Comparison of ENCODE assay signal across 9 mouse cellular contexts in the genomic region with DNA sequence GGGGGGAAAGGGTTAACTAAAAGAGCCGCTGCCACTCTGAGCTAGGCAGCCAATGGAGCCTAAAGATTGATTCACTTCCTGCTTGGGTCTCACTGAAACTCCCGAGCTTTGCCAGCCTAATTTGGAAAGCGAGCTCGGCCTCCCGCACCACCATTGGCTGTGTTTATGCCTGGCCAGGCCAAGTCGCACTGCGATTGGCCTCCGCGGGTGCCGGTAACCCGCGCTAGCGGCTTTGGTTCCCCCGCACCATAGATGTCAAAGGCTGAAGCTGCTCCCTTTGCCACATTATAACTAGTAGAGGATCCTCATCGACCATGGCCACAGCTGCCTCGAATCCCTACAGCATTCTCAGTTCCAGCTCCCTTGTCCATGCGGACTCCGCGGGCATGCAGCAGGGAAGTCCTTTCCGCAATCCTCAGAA. TPM values are rescaled to one million over a fixed set of nuclear protein-coding genes. Genes with fewer than 3 reads are reported as not detected.
DNase-seq lines count a peak whose midpoint lies in the region; ATAC-seq and TF ChIP-seq lines count a peak whose summit lies in the region.
"Had no signal": no experiment of that assay in that cellular context is flagged by ENCODE, and none has a peak within 500 bp of the region (broad histone marks: within the 10 kb centered on the region; RNA-seq: fewer than 3 reads in every experiment).

TSS of gene Pou3f4 (plus strand) at position 130 of the 421 bp plus-strand sequence.

- H3K4me3 ChIP-seq in cerebellum, adult 2 months (replicated peaks; ENCODE audit: insufficient read depth, low read depth, low read length) = peak within 1 kb of the TSS; percentile 65
- peak within 1 kb of the TSS; percentile 48 for H3K4me3 ChIP-seq in forebrain, embryonic 16.5 days (replicated peaks; ENCODE audit: low read length)
- H3K4me3 ChIP-seq in intestine, embryonic 16.5 days (ENCODE audit: low read length) = peak within 1 kb of the TSS; percentile 43
- peak within 1 kb of the TSS; percentile 47 for H3K4me3 ChIP-seq in neural tube, embryonic 11.5 days (ENCODE audit: low read depth, low read length)
- H3K4me3 ChIP-seq: erythroblast, embryonic 14.5 days had no signal

- 7% methylated on average over 20 of the region's 20 CpGs for WGBS in cerebellum, adult 2 months
- WGBS in forebrain, embryonic 16.5 days = 20% methylated on average over 20 of the region's 20 CpGs
- 11% methylated on average over 20 of the region's 20 CpGs for whole genome bisulfite sequencing in intestine, embryonic 16.5 days
- 21% methylated on average over 20 of the region's 20 CpGs for WGBS in neural tube, embryonic 11.5 days

- H3K27ac ChIP-seq in cerebellum, adult 2 months (ENCODE audit: insufficient read depth, low read length) = no peak within 1 kb of the TSS
- H3K27ac ChIP-seq in forebrain, embryonic 16.5 days (ENCODE audit: low read length) = peak within 1 kb of the TSS; percentile 69
- H3K27ac ChIP-seq in intestine, embryonic 16.5 days (ENCODE audit: low read length) = no peak within 1 kb of the TSS
- peak within 1 kb of the TSS; percentile 85 for H3K27ac ChIP-seq in neural tube, embryonic 11.5 days (ENCODE audit: low read depth, low read length)

- H3K4me1 ChIP-seq in cerebellum, adult 2 months (ENCODE audit: control insufficient read depth, insufficient read depth, low read length) = 0 out of 2 replicates have a peak, but pooled peaks cover 2% of the 10 kb centered on the region
- H3K4me1 ChIP-seq in forebrain, embryonic 16.5 days (replicated peaks; ENCODE audit: control insufficient read depth, insufficient read depth, low read length) = 0 out of 2 replicates have a peak, but pooled peaks cover 7% of the 10 kb centered on the region
- 0 out of 2 replicates have a peak, but pooled peaks cover 2% of the 10 kb centered on the region for H3K4me1 ChIP-seq in intestine, embryonic 16.5 days (ENCODE audit: control insufficient read depth, insufficient read depth, low read length)
- no peaks in the 10 kb centered on the region for H3K4me1 ChIP-seq in neural tube, embryonic 11.5 days (ENCODE audit: control insufficient read depth, insufficient read depth, low read length)

- intact Hi-C loops in left cerebral cortex, postnatal 4 days (cut with DNase I) = loop anchor here (10.0 kb wide), 1 partner anchor 99 kb away; no protein-coding TSS in a partner anchor

- no peaks in the 10 kb centered on the region for H3K36me3 ChIP-seq in forebrain, embryonic 16.5 days (ENCODE audit: control insufficient read depth, insufficient read depth)
- no peaks in the 10 kb centered on the region for H3K36me3 ChIP-seq in intestine, embryonic 16.5 days (ENCODE audit: control insufficient read depth, insufficient read depth, low read length)
- no peaks in the 10 kb centered on the region for H3K36me3 ChIP-seq in neural tube, embryonic 11.5 days (ENCODE audit: control insufficient read depth, insufficient read depth, low read length)

- H3K9me3 ChIP-seq in forebrain, embryonic 16.5 days (ENCODE audit: control insufficient read depth, low read length) = no peaks in the 10 kb centered on the region
- no peaks in the 10 kb centered on the region for H3K9me3 ChIP-seq in intestine, embryonic 16.5 days (ENCODE audit: control insufficient read depth, low read length)
- no peaks in the 10 kb centered on the region for H3K9me3 ChIP-seq in neural tube, embryonic 11.5 days (ENCODE audit: control insufficient read depth, low read length)

- no peak for TF ChIP-seq POLR2A in cerebellum, adult 2 months (IDR thresholded peaks at IDR 0.05; ENCODE audit: borderline replicate concordance, insufficient read depth, low read length)

- TF ChIP-seq CTCF in cerebellum, adult 2 months (IDR thresholded peaks at IDR 0.05; ENCODE audit: borderline replicate concordance, insufficient read depth, low read depth, low read length) = no peak

- H3K9ac ChIP-seq in forebrain, embryonic 16.5 days (replicated peaks; ENCODE audit: low read depth, low read length) = peak within 1 kb of the TSS; percentile 56
- no peak within 1 kb of the TSS for H3K9ac ChIP-seq in intestine, embryonic 16.5 days (ENCODE audit: low read depth, low read length)
- peak within 1 kb of the TSS; percentile 50 for H3K9ac ChIP-seq in neural tube, embryonic 11.5 days (ENCODE audit: low read length)

- H3K4me2 ChIP-seq in forebrain, embryonic 16.5 days (ENCODE audit: low read length) = peak within 1 kb of the TSS; percentile 57
- H3K4me2 ChIP-seq in intestine, embryonic 16.5 days (ENCODE audit: low read depth, low read length) = peak within 1 kb of the TSS; percentile 71
- H3K4me2 ChIP-seq in neural tube, embryonic 11.5 days (ENCODE audit: low read depth) = peak within 1 kb of the TSS; percentile 38

- peak; percentile 3 for DNase-seq in adrenal gland, adult 2 months
- no peak for DNase-seq in adrenal gland, adult 18-20 months (ENCODE audit: low spot score in 2 of 2)
- peak; percentile 53 to 76 for DNase-seq in cerebellum, adult 2 months
- DNase-seq in left cerebral cortex, postnatal 4 days = peak; percentile 85
- DNase-seq in neural tube, embryonic 11.5 days (ENCODE audit: low spot score) = peak; percentile 83

- H3K27me3 ChIP-seq in cerebellum, adult 2 months (ENCODE audit: control insufficient read depth, insufficient read depth, low read length) = no peaks in the 10 kb centered on the region
- no peaks in the 10 kb centered on the region for H3K27me3 ChIP-seq in forebrain, embryonic 16.5 days (replicated peaks; ENCODE audit: control insufficient read depth, insufficient read depth, low read length)
- peaks cover 16% of the 10 kb centered on the region for H3K27me3 ChIP-seq in intestine, embryonic 16.5 days (replicated peaks; ENCODE audit: control insufficient read depth, insufficient read depth, low read length)
- H3K27me3 ChIP-seq in neural tube, embryonic 11.5 days (ENCODE audit: control insufficient read depth, insufficient read depth, low read length) = no peaks in the 10 kb centered on the region

- peak; percentile 93 for ATAC-seq in forebrain, embryonic 16.5 days
- peak; percentile 96 for ATAC-seq in intestine, embryonic 16.5 days
- peak; percentile 83 for ATAC-seq in neural tube, embryonic 11.5 days (ENCODE audit: insufficient read depth, low FRiP score, low TSS enrichment)
- no peak for ATAC-seq in inflammation-experienced regulatory T-cells, adult 6 months

RNA-seq across cellular contexts. Expression of gene Pou3f4, which starts in this region (rescaled TPM):
- not detected for total RNA-seq in adrenal gland, adult 2 months (2021)
- 0.06 TPM in 1 of 2 replicates, not detected in the other for polyA plus RNA-seq in adrenal gland, adult 2 months (2012; rRNA removed)
- total RNA-seq in adrenal gland, adult 18-20 months (2021) = not detected
- 4.1 and 4.2 TPM in 2 replicates for polyA plus RNA-seq in cerebellum, adult 2 months (2012; rRNA removed)
- 9.7 and 10.4 TPM in 2 replicates for polyA plus RNA-seq in forebrain, embryonic 16.5 days (2015; fragmentation: Nextera tagmentation; extraction: Ambion mirVana)
- polyA plus RNA-seq in intestine, embryonic 16.5 days (2015; fragmentation: Nextera tagmentation; extraction: Ambion mirVana) = 0.17 and 0.21 TPM in 2 replicates
- total RNA-seq in left cerebral cortex, postnatal 4 days (2021) = 1 to 10 TPM; 5.7 to 9.2 TPM
- polyA plus RNA-seq in neural tube, embryonic 11.5 days (2014; fragmentation: Nextera tagmentation; extraction: Ambion mirVana) = 7.9 and 9.6 TPM in 2 replicates
- polyA plus RNA-seq in inflammation-experienced regulatory T-cells, adult 6 months (2017; shearing (Covaris generic)) = not detected
- polyA plus RNA-seq: erythroblast, embryonic 14.5 days had no signal

Comparison
In these comparisons a context has a peak if more than half of its experiments do, and no peak if none do; other contexts are left out.
1. RNA of gene Pou3f4 (total RNA-seq): 5.7 to 9.2 TPM in left cerebral cortex, postnatal 4 days; not detected in adrenal gland, adult 2 months and not detected in adrenal gland, adult 18-20 months; every median in the first group is over 4 times any median in the second.
2. Peak in DNase-seq in adrenal gland, adult 2 months; RNA of the gene not detected or under 1 TPM.
3. Peak in ATAC-seq, H3K4me3 ChIP-seq and H3K4me2 ChIP-seq in intestine, embryonic 16.5 days; RNA of the gene not detected or under 1 TPM.
4. DNase-seq: peak in cerebellum, adult 2 months (2 of 2), left cerebral cortex, postnatal 4 days (single experiment) and neural tube, embryonic 11.5 days (single experiment); none in adrenal gland, adult 18-20 months (0 of 2).
5. H3K27ac ChIP-seq: peak in forebrain, embryonic 16.5 days (single experiment) and neural tube, embryonic 11.5 days (single experiment); none in cerebellum, adult 2 months (single experiment) and intestine, embryonic 16.5 days (single experiment).
6. Peak in every context shown above with its lines, with median percentiles within 50 percentile points of each other: H3K4me3 ChIP-seq and H3K4me2 ChIP-seq.